Mouse (Mus musculus): ENCODE data around the gene Ip6k1. TPM values are rescaled to one million over a fixed set of nuclear protein-coding genes. Genes with fewer than 3 reads are reported as not detected.

Gene Ip6k1
- polyA plus RNA-seq, 1 experiment from 2014 or later: 96.0 TPM

GRCm38 (mm10) chr9:107964681-107965080 lies 37.6 kb upstream of the Ip6k1 start:
- no peaks in the 10 kb centered on the region for H3K9me3 ChIP-seq (ENCODE audit: control insufficient read depth, low read length)
- H3K27ac ChIP-seq (ENCODE audit: low read depth, low read length): no peak overlapping the region
- no peak overlapping the region for H3K9ac ChIP-seq (ENCODE audit: low read depth, low read length)
- H3K27me3 ChIP-seq (replicated peaks; ENCODE audit: control insufficient read depth, insufficient read depth, low read length): no peaks in the 10 kb centered on the region
- no peak overlapping the region for H3K4me3 ChIP-seq (ENCODE audit: low read length)
- no peaks in the 10 kb centered on the region for H3K36me3 ChIP-seq (ENCODE audit: control insufficient read depth, insufficient read depth, low read length)
- no peak overlapping the region for H3K4me2 ChIP-seq (ENCODE audit: low read length)
- 92% methylated on average over 9 of the region's 9 CpGs for WGBS
- ATAC-seq: no peak
- peaks cover 16% of the 10 kb centered on the region for H3K4me1 ChIP-seq (ENCODE audit: control insufficient read depth, insufficient read depth, low read depth, low read length)

- H3K9ac ChIP-seq (ENCODE audit: low read depth, low read length): no peak overlapping the region
- no peak overlapping the region for H3K27ac ChIP-seq (ENCODE audit: low read depth, low read length)
- no peak for ATAC-seq
- H3K9me3 ChIP-seq (ENCODE audit: control insufficient read depth, low read length): no peaks in the 10 kb centered on the region
- no peak overlapping the region for H3K4me2 ChIP-seq (ENCODE audit: low read length)
- H3K27me3 ChIP-seq (replicated peaks; ENCODE audit: control insufficient read depth, insufficient read depth, low read length): no peaks in the 10 kb centered on the region
- H3K36me3 ChIP-seq (ENCODE audit: control insufficient read depth, insufficient read depth, low read length): 0 out of 2 replicates have a peak, but pooled peaks cover 2% of the 10 kb centered on the region
- no peak overlapping the region for H3K4me3 ChIP-seq (ENCODE audit: low read length)
- H3K4me1 ChIP-seq (ENCODE audit: control insufficient read depth, insufficient read depth, low read depth, low read length): peaks cover 6% of the 10 kb centered on the region
- 87% methylated on average over 10 of the region's 10 CpGs for WGBS
These were observed 35.6 kb upstream of the Ip6k1 start for GRCm38 (mm10) chr9:107966676-107967075.

- no peak for ATAC-seq
- H3K4me3 ChIP-seq (ENCODE audit: low read length): no peak overlapping the region
- no peaks in the 10 kb centered on the region for H3K27me3 ChIP-seq (replicated peaks; ENCODE audit: control insufficient read depth, insufficient read depth, low read length)
- no peak overlapping the region for H3K4me2 ChIP-seq (ENCODE audit: low read length)
- no peak overlapping the region for H3K9ac ChIP-seq (ENCODE audit: low read depth, low read length)
- 0 out of 2 replicates have a peak, but pooled peaks cover 3% of the 10 kb centered on the region for H3K36me3 ChIP-seq (ENCODE audit: control insufficient read depth, insufficient read depth, low read length)
- H3K9me3 ChIP-seq (ENCODE audit: control insufficient read depth, low read length): no peaks in the 10 kb centered on the region
- WGBS: 86% methylated on average over 6 of the region's 6 CpGs
- H3K27ac ChIP-seq (ENCODE audit: low read depth, low read length): no peak overlapping the region
- no peaks in the 10 kb centered on the region for H3K4me1 ChIP-seq (ENCODE audit: control insufficient read depth, insufficient read depth, low read depth, low read length)
These were observed 34.9 kb upstream of the Ip6k1 start for GRCm38 (mm10) chr9:107967437-107967836.

GRCm38 (mm10) chr9:107968531-107968930 lies 33.8 kb upstream of the Ip6k1 start:
- no peak overlapping the region for H3K27ac ChIP-seq (ENCODE audit: low read depth, low read length)
- 0 out of 2 replicates have a peak, but pooled peaks cover 3% of the 10 kb centered on the region for H3K36me3 ChIP-seq (ENCODE audit: control insufficient read depth, insufficient read depth, low read length)
- no peak overlapping the region for H3K4me2 ChIP-seq (ENCODE audit: low read length)
- WGBS: 92% methylated on average over 7 of the region's 7 CpGs
- H3K4me3 ChIP-seq (ENCODE audit: low read length): no peak overlapping the region
- no peak overlapping the region for H3K9ac ChIP-seq (ENCODE audit: low read depth, low read length)
- H3K4me1 ChIP-seq (ENCODE audit: control insufficient read depth, insufficient read depth, low read depth, low read length): no peaks in the 10 kb centered on the region
- ATAC-seq: no peak
- H3K9me3 ChIP-seq (ENCODE audit: control insufficient read depth, low read length): no peaks in the 10 kb centered on the region
- no peaks in the 10 kb centered on the region for H3K27me3 ChIP-seq (replicated peaks; ENCODE audit: control insufficient read depth, insufficient read depth, low read length)

- no peak overlapping the region for H3K27ac ChIP-seq (ENCODE audit: low read depth, low read length)
- H3K36me3 ChIP-seq (ENCODE audit: control insufficient read depth, insufficient read depth, low read length): 0 out of 2 replicates have a peak, but pooled peaks cover 3% of the 10 kb centered on the region
- whole genome bisulfite sequencing: 84% methylated on average over 5 of the region's 5 CpGs
- H3K27me3 ChIP-seq (replicated peaks; ENCODE audit: control insufficient read depth, insufficient read depth, low read length): no peaks in the 10 kb centered on the region
- H3K4me2 ChIP-seq (ENCODE audit: low read length): no peak overlapping the region
- ATAC-seq: no peak
- no peak overlapping the region for H3K4me3 ChIP-seq (ENCODE audit: low read length)
- no peak overlapping the region for H3K9ac ChIP-seq (ENCODE audit: low read depth, low read length)
- H3K9me3 ChIP-seq (ENCODE audit: control insufficient read depth, low read length): no peaks in the 10 kb centered on the region
- no peaks in the 10 kb centered on the region for H3K4me1 ChIP-seq (ENCODE audit: control insufficient read depth, insufficient read depth, low read depth, low read length)
These were observed 32.0 kb upstream of the Ip6k1 start for GRCm38 (mm10) chr9:107970311-107970710.

GRCm38 (mm10) chr9:107971690-107972541 lies 30.4 kb upstream of the Ip6k1 start:
- Histone ChIP-seq H3K9ac (ENCODE audit: low read depth, low read length) (no peak overlapping the region), H3K4me1 (ENCODE audit: control insufficient read depth, insufficient read depth, low read depth, low read length) (no peaks in the 10 kb centered on the region), H3K4me2 (ENCODE audit: low read length) (no peak overlapping the region), H3K27ac (ENCODE audit: low read depth, low read length) (no peak overlapping the region), H3K36me3 (ENCODE audit: control insufficient read depth, insufficient read depth, low read length) (0 out of 2 replicates have a peak, but pooled peaks cover 3% of the 10 kb centered on the region), H3K4me3 (ENCODE audit: low read length) (no peak overlapping the region), H3K9me3 (ENCODE audit: control insufficient read depth, low read length) (no peaks in the 10 kb centered on the region), H3K27me3 (replicated peaks; ENCODE audit: control insufficient read depth, insufficient read depth, low read length) (no peaks in the 10 kb centered on the region)
- WGBS: 87% methylated on average over 8 of the region's 8 CpGs
- ATAC-seq: no peak

GRCm38 (mm10) chr9:107974491-107975171 lies 27.7 kb upstream of the Ip6k1 start:
- Histone ChIP-seq H3K27me3 (replicated peaks; ENCODE audit: control insufficient read depth, insufficient read depth, low read length) (no peaks in the 10 kb centered on the region), H3K36me3 (ENCODE audit: control insufficient read depth, insufficient read depth, low read length) (0 out of 2 replicates have a peak, but pooled peaks cover 3% of the 10 kb centered on the region), H3K4me1 (ENCODE audit: control insufficient read depth, insufficient read depth, low read depth, low read length) (no peaks in the 10 kb centered on the region), H3K9me3 (ENCODE audit: control insufficient read depth, low read length) (no peaks in the 10 kb centered on the region), H3K27ac (ENCODE audit: low read depth, low read length) (no peak overlapping the region), H3K9ac (ENCODE audit: low read depth, low read length) (no peak overlapping the region), H3K4me2 (ENCODE audit: low read length) (no peak overlapping the region), H3K4me3 (ENCODE audit: low read length) (no peak overlapping the region)
- WGBS: 84% methylated on average over 10 of the region's 10 CpGs
- ATAC-seq: no peak

GRCm38 (mm10) chr9:107975399-107976386 lies 26.6 kb upstream of the Ip6k1 start, which contains the start of gene Uba7:
TSS of gene Uba7 (plus strand) at chr9:107975505.
- Histone ChIP-seq H3K27ac (ENCODE audit: low read depth, low read length) (no peak within 1 kb of the TSS), H3K9me3 (ENCODE audit: control insufficient read depth, low read length) (no peaks in the 10 kb centered on the region), H3K4me2 (ENCODE audit: low read length) (no peak within 1 kb of the TSS), H3K36me3 (ENCODE audit: control insufficient read depth, insufficient read depth, low read length) (0 out of 2 replicates have a peak, but pooled peaks cover 3% of the 10 kb centered on the region), H3K4me3 (ENCODE audit: low read length) (no peak within 1 kb of the TSS), H3K4me1 (ENCODE audit: control insufficient read depth, insufficient read depth, low read depth, low read length) (no peaks in the 10 kb centered on the region), H3K9ac (ENCODE audit: low read depth, low read length) (no peak within 1 kb of the TSS), H3K27me3 (replicated peaks; ENCODE audit: control insufficient read depth, insufficient read depth, low read length) (no peaks in the 10 kb centered on the region)
- 73% methylated on average over 12 of the region's 12 CpGs for WGBS
- no peak for ATAC-seq

Measured in hindbrain, embryonic 16.5 days (tissue).